Mouse (Mus musculus) common myeloid progenitor, adult 5-6 weeks (primary cell): ENCODE results near the gene St6galnac1. TPM values are rescaled to one million over a fixed set of nuclear protein-coding genes. Genes with fewer than 3 reads are reported as not detected.
"Not testable (repeated sequence)": the region's sequence is repeated elsewhere in the genome, so short reads cannot be mapped to it uniquely, and the experiment has no call there.

Experiments used
- ATAC-seq: replicated peaks from 2 replicates; pipeline ENCODE4 v1.8.0; 2016; ENCODE audit warnings: low read depth, mild to moderate bottlenecking, moderate TSS enrichment, inconsistent platforms; ENCODE audit not compliant: poor library complexity, severe bottlenecking
- total RNA-seq: library from RNA; stranded (forward); fragments of 200-1000, 187-1606 nt; gene quantifications from 2 replicates; pipeline ENCODE4 v1.2.3, GENCODE M21; 2017

St6galnac1 gene
- total RNA-seq, 1 experiment from 2014 or later = not detected

GRCm38 (mm10) chr11:116731060-116731580 lies 44.2 kb downstream of the St6galnac1 start:
- not testable (repeated sequence) for ATAC-seq

GRCm38 (mm10) chr11:116729276-116730008 lies 45.9 kb downstream of the St6galnac1 start:
- no peak for ATAC-seq

- ATAC-seq = no peak
Measured at GRCm38 (mm10) chr11:116726156-116726555, 49.2 kb downstream of the St6galnac1 start.

GRCm38 (mm10) chr11:116725031-116725948 lies 50.0 kb downstream of the St6galnac1 start:
- ATAC-seq = no peak

- no peak for ATAC-seq
Measured at GRCm38 (mm10) chr11:116723064-116723463, 52.2 kb downstream of the St6galnac1 start.

- no peak for ATAC-seq
Measured at GRCm38 (mm10) chr11:116721548-116722271, 53.6 kb downstream of the St6galnac1 start.

- no peak for ATAC-seq
Measured at GRCm38 (mm10) chr11:116720319-116720865, 54.9 kb downstream of the St6galnac1 start.

Other genes with a start within 250 kb of the St6galnac1 start
- gene Sphk1, start 244.6 kb downstream of the St6galnac1 start, total RNA-seq = 55.3 and 61.0 TPM in 2 replicates
- gene Ube2o, start 194.1 kb downstream of the St6galnac1 start, total RNA-seq = 7.6 and 8.5 TPM in 2 replicates
- not detected in 2 replicates for gene Aanat, start 189.1 kb downstream of the St6galnac1 start, total RNA-seq
- 2.1 and 2.4 TPM in 2 replicates for gene Rhbdf2, start 148.5 kb downstream of the St6galnac1 start, total RNA-seq
- gene Prcd, start 122.0 kb downstream of the St6galnac1 start, total RNA-seq = not detected in 2 replicates
- not detected in 2 replicates for gene Cygb, start 121.2 kb downstream of the St6galnac1 start, total RNA-seq
- gene Mxra7, start 52.5 kb upstream of the St6galnac1 start, total RNA-seq = 0.46 TPM in 1 of 2 replicates, not detected in the other
- 50.4 and 52.0 TPM in 2 replicates for gene Mettl23, start 67.8 kb upstream of the St6galnac1 start, total RNA-seq
- 39.2 and 56.0 TPM in 2 replicates for gene Jmjd6, start 67.9 kb upstream of the St6galnac1 start, total RNA-seq
- 4.5 and 5.4 TPM in 2 replicates for gene Mfsd11, start 76.9 kb upstream of the St6galnac1 start, total RNA-seq
- 451 and 629 TPM in 2 replicates for gene Srsf2, start 77.6 kb upstream of the St6galnac1 start, total RNA-seq
- gene Mgat5b, start 143.4 kb upstream of the St6galnac1 start, total RNA-seq = not detected in 2 replicates